Mouse (Mus musculus) induced T-regulatory cell, adult 2 months (primary cell): ENCODE data around the gene Rtp4.

ENCODE experiments used
- DNase-seq: peaks from one replicate; pipeline ENCODE4 v3.0.0-alpha.2; 2012; ENCODE audit warnings: low read depth

Rtp4 gene

DNA sequence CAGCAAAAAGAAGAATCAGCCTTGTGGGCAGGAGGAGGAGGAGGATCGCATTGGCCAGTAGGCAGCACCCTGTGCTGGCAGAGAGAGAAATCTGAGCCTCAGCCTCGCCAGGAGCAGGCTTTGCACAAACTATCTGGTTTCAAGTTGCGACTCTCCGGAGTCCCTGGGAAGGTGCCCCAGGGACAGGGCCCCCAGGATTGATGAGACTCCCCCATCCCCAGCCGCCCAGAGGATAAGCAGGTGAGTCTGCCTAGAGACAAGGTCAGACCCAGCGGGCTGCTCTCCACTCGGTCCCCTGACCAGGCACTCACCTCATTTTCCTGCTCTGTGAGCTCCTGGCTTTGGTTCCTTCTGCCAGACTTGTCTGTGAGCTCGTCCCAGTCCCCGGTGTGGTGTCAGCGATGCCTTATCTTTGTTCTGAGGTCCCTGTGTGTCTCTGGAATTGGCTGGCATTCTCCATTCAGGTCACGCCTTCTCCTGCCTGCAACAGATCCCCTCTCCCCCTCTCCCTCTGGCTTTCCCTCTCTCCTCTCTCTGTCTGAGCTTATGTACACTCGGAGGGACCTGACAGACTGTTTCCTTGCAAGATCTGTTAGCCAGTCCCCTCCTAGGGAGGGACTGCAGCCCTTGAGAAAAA lies at the start of gene Rtp4, which contains the start of gene Masp1:
Gene Rtp4 (plus strand): TSS at position 57 of the 637 bp plus-strand sequence.
Gene Masp1 (minus strand): TSS at position 581 of the 637 bp plus-strand sequence.
- no peak for DNase-seq

- no peak for DNase-seq
Measured at GRCm38 (mm10) chr16:23471551-23471950, 48.5 kb upstream of the Rtp4 start.

DNA sequence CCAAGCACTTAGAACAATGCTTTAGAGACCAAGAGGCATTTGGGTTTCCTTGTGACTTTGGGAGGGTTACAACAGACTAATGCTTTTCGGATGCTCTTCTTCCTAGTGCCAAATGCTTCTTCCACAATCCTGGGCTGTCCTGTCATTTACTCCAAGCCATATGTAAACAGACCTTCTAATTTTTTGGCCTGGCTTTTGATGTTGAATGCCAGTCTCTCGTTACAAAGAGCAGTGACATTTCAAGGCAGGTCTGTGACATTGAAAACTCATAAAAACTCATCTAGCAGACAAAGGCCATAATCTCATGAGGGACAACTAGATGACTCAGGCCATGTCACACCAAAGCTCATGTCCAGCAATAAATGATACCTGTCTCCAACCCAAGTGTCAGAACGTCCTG lies 48.0 kb upstream of the Rtp4 start:
- no peak for DNase-seq

- no peak for DNase-seq
Measured at GRCm38 (mm10) chr16:23475651-23476050, 44.4 kb upstream of the Rtp4 start.

- no peak for DNase-seq
Measured at GRCm38 (mm10) chr16:23476598-23476997, 43.5 kb upstream of the Rtp4 start.

DNA sequence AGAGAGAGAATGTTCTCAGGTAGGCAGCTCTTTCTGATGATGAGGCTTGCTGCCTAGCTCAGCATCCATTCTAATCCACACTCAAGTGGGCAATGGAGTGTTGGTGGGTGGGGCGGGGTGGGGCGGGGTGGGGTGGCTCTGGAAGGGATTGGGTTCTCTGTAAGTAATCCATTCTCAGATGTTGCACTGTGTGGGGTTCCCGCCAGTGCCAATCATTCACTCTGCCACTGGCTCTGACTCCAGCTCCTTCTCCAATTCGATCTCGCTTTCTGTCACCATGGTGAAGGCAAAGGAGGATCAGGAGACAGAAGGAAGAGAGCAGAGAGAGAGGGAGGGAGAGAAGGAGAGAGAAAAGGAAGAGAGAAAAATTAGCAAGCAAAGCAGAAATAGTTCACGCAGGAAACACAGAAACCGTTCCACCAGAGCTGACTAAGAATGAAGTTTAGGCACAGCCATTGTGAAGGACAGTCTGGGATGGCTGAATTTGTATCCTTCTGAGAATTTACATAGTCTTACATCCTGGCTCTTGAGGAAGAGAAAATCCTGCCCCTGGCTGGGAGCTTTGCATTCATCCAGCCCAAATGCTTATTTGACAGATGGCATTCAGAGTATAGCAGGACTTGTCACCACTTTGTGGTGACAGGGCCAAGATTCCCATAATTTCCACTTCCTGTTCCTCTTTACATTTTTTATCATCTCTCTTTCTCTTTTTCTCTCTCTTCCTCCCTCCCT lies 40.1 kb upstream of the Rtp4 start:
- DNase-seq, result no peak

DNA sequence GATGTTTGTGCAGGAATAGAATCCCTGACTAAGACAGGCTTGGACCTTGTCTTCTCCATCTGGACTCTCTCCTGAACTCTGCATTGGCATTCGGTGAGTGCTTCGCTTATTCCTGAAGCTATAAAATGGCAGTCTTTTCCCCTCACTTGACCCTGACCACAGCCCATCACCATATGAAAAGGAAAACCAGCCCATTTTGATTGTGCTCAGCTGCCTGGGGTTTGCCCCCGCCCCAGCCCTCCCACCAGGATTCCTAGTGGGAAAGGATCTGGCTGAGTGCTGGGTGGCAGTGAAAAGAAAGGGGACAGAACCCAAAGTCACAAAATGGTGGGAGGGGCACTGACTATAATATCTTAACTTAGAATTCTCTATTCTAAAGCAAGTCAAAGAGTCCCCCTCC lies 37.9 kb upstream of the Rtp4 start:
- no peak for DNase-seq

DNA sequence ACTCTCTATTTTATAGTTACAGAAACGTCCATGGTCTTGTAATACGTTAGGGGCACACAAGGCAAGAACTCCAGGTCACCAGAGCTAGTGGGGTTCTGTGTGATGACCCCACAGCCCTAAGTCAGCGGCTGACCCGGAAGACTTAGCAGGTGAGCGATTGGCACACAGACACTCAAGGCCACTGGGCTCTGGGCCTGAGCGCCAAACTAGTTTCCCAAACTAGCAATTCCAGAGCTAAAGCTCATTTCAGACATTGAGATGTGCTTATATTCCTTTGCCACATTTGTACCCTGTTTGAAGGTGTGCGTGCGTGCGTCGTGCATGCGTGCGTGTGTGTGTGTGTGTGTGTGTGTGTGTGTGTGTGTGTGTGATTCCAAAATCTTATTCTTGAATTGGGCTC lies 37.2 kb upstream of the Rtp4 start:
- DNase-seq, result no peak

DNA sequence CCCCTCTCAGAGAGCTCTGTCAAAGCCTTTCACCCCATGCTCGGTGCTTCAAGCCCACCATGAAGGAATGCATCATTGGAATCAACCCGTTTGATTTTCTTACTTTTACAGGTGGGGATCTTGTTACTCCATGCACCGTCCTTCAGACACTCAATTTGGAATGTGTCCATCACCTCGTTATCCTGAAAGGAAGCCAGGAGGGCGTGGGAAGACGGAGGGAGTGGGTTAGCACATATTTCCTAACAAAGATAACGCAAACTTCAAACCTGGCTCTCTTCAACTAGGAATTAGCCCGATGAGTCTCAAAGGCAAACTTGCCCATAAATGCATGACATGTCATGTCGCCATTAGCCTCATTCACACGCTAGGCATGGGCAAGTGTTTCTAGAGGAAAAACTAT lies 36.8 kb upstream of the Rtp4 start:
- no peak for DNase-seq

DNA sequence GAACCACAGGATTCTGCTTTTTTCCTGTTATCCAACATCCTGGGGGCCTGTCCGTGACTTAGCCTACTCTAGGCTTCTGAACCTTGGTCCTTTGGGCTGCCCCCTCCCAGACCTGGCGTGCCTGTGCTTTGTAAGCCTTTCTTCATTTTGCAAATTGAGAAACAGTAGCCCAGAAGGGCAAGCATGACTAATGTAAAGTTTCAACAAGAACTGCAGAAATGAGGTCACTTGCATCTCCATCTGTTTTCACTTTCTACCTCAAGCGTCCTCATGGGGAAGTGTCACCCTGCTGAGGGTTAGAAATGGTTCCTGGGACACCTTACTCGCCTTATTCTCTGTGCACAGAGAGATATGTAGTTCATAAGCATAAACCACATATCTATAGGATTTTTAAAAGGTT lies 27.3 kb upstream of the Rtp4 start:
- no peak for DNase-seq

GRCm38 (mm10) chr16:23496245-23496924 lies 23.7 kb upstream of the Rtp4 start:
- no peak for DNase-seq

DNA sequence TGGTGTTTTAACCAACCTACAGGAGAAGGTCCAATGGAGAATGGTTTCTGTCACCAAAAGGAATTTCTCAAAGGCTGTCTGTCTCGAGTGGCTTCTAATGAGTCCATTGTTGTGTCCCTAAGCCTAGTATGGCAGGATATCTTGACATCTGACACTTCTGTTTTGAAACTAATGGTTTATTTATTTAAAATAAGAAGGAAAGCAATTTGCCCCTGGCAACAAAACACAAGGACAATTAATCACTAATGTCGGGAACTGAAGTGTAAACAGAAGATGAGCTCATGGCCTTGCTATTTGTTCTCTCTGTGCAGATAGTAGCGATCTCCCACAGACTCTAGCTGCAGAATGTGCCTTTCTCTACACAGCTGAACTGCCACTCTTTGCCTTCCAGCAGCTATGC lies 22.7 kb upstream of the Rtp4 start:
- no peak for DNase-seq

GRCm38 (mm10) chr16:23497881-23498280 lies 22.2 kb upstream of the Rtp4 start:
- DNase-seq, result no peak

- no peak for DNase-seq
Measured at GRCm38 (mm10) chr16:23498691-23499131, 21.4 kb upstream of the Rtp4 start.

DNA sequence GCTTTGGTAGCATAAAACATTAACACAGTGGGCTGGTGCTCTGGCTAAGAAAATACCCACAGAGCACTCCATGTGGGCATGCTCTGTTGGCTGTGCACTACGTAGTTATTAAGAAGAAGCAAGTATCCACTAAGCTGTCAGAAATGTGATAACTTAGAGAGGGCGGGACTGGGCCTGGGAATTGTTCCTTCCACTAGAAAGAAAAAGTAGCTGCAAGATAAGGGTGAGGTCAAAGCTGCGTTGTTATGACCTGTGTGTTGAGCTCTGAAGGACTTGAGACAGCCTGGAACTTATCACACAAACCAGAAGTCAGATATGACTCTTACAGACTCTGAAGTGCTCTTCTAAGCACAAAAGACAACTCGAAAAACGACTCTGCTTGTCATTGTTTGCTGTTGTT lies 19.5 kb upstream of the Rtp4 start:
- no peak for DNase-seq

DNA sequence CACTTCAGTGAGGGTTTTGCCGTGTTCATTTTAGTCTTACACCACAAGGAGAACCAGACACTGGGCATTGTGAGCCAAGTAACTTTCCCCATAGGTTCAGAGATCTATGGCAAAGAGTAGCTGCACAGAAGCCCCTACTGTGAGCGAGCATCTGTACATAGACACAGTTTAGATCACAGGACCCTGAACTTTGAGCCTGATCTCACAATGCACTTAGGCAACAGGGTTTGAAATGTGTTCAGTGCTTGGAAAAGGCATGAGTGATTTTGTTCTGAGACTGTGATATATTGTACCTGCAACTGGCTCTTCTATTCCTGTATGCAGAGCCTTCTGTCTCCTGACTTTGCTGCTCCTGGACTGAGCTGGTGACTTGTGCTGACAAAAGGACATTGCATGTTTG lies 18.8 kb upstream of the Rtp4 start:
- DNase-seq, result no peak

- DNase-seq, result no peak
Measured at GRCm38 (mm10) chr16:23502478-23502877, 17.6 kb upstream of the Rtp4 start.

DNA sequence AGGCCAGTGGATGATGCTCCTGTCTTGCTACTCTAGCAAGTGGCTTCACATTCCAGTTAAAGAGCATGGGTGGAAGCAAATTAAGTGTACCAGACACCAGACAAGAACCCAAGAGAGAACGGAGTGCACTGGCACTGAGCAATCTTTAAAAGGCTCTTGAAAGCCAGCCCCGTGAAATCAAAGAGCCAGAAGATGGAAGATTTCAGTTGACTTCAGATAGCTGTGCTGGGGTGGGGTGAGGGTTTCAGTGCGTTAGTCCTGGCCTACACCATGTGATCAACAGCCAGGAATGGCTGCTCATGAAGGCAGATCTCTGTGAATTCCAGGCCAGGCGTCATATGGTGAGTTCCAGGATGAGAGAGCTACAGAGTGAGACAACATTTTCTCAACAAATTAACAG lies 16.7 kb upstream of the Rtp4 start:
- no peak for DNase-seq

GRCm38 (mm10) chr16:23504320-23504744 lies 15.8 kb upstream of the Rtp4 start:
- DNase-seq, result no peak

DNA sequence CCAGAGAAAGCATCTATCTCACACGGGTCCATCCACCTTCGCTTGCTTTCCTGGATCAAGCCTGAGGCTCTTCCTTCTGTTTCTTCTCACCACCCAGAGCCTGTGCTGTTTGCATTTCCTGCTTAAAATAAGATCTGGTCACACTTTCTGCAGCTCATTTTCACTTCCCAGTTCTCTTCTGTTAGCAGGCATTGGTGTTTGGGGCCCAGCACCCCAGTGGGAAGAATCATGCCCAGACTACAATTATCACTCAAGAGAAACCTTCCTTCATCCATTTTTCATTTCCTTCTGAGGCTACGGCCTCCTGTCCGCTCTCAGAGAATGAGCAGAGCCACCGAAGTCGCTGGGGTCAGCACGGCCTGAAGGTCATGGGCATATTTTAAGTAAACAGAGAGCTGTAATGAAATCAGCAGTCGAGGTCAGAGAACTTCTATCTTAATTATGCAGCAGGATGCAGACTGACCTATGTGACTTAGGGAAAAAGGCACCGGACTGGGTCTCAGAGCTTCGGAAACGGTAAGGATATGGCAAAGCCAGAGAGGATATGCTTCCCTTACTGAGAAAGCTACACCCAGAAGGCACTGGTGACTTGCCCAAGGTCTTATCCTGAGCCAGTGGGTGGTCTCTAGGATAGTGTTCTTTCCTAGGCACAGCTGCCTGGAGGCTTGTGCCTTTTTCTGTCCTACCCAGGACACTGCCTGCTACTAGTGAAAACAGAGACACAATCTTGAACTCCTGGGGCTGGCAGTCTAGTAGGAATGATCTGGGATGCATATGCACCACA lies 14.0 kb upstream of the Rtp4 start:
- DNase-seq, result no peak

DNA sequence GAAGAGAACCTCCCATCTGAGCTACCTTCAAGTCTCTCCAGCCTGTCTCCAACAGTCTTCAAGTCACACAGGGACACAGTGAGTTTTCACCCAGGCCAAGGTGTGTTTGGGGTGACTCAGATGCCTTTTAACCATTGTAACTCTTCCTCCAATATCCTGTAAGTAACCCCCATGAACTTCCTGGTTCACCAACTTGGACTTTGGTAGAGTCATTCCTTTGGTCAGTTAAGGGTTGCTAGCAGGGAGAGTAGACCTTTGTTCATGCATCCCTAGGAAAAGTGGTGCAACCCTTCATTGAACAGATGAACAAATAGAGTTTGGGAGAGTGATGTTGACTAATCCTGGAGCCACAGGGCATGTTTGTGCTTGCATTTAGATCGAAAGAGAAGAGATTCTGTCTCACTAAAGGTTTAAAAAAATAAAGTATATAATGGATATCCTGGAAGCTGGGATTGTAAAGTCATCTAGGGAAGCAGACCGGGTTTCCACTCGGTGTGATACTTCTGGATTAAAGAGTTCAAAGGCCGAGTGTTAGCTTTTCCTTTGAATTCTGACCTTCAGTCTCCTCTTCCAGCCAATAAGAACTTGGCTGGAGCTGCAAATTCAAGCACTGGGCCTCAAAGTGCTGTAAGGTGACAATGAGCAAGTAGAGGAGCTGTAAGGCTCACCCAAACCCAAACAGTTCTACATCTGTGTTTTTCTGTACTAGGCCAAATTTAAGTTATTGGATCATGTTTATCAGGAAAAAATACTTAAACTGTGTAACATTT lies 8.7 kb upstream of the Rtp4 start:
- no peak for DNase-seq

DNA sequence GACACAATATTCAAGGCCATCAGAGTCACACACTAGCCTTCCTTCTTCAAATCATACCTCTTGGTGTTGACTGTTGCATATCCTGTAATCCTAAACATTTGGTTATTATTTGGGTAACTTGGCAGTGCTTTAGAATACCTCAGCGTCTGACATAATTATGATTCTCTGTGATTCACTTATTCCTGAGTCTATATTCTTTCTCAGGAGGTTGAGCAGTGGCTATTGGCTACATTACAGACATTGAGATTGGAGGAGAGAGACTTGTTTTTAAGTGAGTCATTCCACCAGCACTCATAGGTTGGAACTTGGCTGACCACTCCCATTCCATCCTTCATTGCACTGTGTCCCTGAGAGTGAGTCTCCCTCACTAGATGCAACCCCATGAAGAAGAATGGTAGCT lies 6.7 kb upstream of the Rtp4 start:
- no peak for DNase-seq
